Mouse (Mus musculus) skeletal muscle tissue, postnatal 0 days (tissue): Measurements from ENCODE around the gene Adcy9. TPM values are rescaled to one million over a fixed set of nuclear protein-coding genes. Genes with fewer than 3 reads are reported as not detected.

Experiments used
- polyA plus RNA-seq: library from polyadenylated mRNA; unstranded; fragments of >200 nt; fragmentation: Nextera tagmentation; extraction: Ambion mirVana; gene quantifications from 2 replicates; pipeline ENCODE4 v1.2.1, GENCODE M21; 2015

The Adcy9 gene
- 2.8 TPM in 2 replicates for polyA plus RNA-seq

DNA sequence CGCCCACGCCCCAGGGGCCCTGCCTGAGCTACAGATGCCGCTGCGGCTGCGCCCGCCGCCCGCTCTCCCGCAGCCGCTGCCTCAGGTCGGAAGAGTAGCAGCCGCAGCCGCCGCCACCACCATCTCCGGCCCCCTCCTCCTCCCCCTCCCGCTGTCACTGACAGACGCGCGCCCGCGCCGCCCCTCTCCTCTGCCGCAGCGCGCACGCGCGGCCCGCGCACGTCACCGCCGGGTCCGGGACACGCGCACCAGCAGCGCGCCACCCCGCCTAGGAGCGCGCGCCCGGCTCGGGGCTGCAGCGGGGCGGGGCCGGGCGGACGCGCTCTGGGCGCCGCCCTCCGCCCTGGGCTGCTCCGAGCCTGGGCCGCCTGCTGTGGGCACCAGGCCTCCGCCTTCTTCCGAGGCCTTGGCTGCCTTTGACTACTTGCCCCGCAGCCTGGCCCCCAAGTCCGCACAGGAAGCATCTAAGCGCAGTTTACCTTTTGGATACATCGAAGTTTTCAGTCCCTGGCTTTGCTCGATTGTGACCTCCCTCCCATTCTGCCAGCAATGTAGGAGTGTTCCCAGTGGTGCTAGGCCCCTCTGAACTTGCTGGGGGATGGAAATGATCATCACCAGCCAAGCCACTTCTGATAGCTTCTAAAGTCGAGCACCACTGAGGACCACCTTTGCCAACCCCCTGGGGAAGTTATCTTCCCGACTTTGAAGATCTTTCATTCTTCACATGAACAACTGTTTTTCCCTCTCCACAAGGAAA, at the start of gene Adcy9:
Gene Adcy9 (minus strand): TSS at position 201 of the 757 bp plus-strand sequence.

Other genes starting within 250 kb of the Adcy9 start
- 15.6 and 16.7 TPM in 2 replicates for gene Crebbp, start 206.5 kb downstream of the Adcy9 start, polyA plus RNA-seq
- 432 and 507 TPM in 2 replicates for gene Srl, start 121.3 kb upstream of the Adcy9 start, polyA plus RNA-seq
- 7.8 and 8.1 TPM in 2 replicates for gene Tfap4, start 139.4 kb upstream of the Adcy9 start, polyA plus RNA-seq
- gene Glis2, start 174.2 kb upstream of the Adcy9 start, polyA plus RNA-seq, result 12.3 and 14.4 TPM in 2 replicates
- 110 and 139 TPM in 2 replicates for gene Pam16, start 204.5 kb upstream of the Adcy9 start, polyA plus RNA-seq
- gene Vasn, start 219.4 kb upstream of the Adcy9 start, polyA plus RNA-seq, result 5.5 and 7.0 TPM in 2 replicates
- 92.8 and 95.1 TPM in 2 replicates for gene Dnaja3, start 219.5 kb upstream of the Adcy9 start, polyA plus RNA-seq